Mouse (Mus musculus): ENCODE measurements around the gene Rgs7.

DNA sequence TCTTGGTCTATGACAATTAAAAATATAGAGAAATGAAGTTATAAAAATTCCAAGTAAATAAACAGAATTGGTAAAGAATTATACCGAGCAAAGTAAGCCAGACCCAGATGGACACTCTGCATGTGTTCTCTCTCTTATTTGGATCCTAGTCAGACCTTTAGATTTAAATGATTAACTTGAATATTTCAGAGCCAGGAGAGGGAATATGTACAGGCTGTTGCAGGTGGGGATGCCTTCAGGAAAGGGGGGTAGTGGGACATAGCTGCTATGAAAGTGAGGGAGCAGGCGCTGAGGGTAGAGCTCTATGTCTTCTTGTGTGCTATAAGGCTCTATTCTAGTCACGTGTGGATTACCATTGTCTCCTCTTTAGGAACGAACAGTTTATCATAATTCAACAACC lies 296.5 kb downstream of the Rgs7 start:
- no peak for TF ChIP-seq POLR2A (IDR thresholded peaks at IDR 0.05; ENCODE audit: control insufficient read depth, extremely low read depth, insufficient read depth, low read length, poor library complexity)
- no peak for TF ChIP-seq CTCF (IDR thresholded peaks at IDR 0.05; ENCODE audit: borderline replicate concordance, control insufficient read depth, extremely low read depth, insufficient read depth, low read length, poor library complexity)
